9 mouse cellular contexts compared by ENCODE assay signal in genomic region chr11:3983291-3983862, GRCm38 (mm10). TPM values are rescaled to one million over a fixed set of nuclear protein-coding genes. Genes with fewer than 3 reads are reported as not detected.
DNase-seq lines count a peak whose midpoint lies in the region; ATAC-seq and TF ChIP-seq lines count a peak whose summit lies in the region.
"Had no signal": no experiment of that assay in that cellular context is flagged by ENCODE, and none has a peak within 500 bp of the region (broad histone marks: within the 10 kb centered on the region; RNA-seq: fewer than 3 reads in every experiment).

Gene Gal3st1 (plus strand): TSS chr11:3983636.

- peak within 1 kb of the TSS; percentile 10; the same call in 1 of the 2 replicates for H3K27ac ChIP-seq in forebrain, postnatal 0 days (ENCODE audit: low read depth, low read length)
- peak within 1 kb of the TSS; percentile 90 for H3K27ac ChIP-seq in layer of hippocampus, adult 2 months
- H3K27ac ChIP-seq: macrophage had no signal

- H3K9me3 ChIP-seq in megakaryocyte, embryonic 14.5 days = no peaks in the 10 kb centered on the region
- no peaks in the 10 kb centered on the region for H3K9me3 ChIP-seq in forebrain, postnatal 0 days (ENCODE audit: low read length)

- 2% methylated on average over 30 of the region's 37 CpGs for WGBS in forebrain, postnatal 0 days

- H3K4me1 ChIP-seq in megakaryocyte, embryonic 14.5 days = peaks cover 15% of the 10 kb centered on the region
- no peaks in the 10 kb centered on the region for H3K4me1 ChIP-seq in forebrain, postnatal 0 days (ENCODE audit: insufficient read depth)

- H3K9ac ChIP-seq in forebrain, postnatal 0 days = peak within 1 kb of the TSS; percentile 49

- ATAC-seq in megakaryocyte, adult 5-6 weeks (ENCODE audit: poor library complexity, severe bottlenecking) = no peak
- peak; percentile 80 for ATAC-seq in forebrain, postnatal 0 days
- ATAC-seq in inflammation-experienced regulatory T-cells, adult 6 months = no peak

- H3K4me3 ChIP-seq in megakaryocyte, embryonic 14.5 days (replicated peaks) = peak within 1 kb of the TSS; percentile 71
- H3K4me3 ChIP-seq in forebrain, postnatal 0 days (ENCODE audit: low read depth, low read length) = peak within 1 kb of the TSS; percentile 35
- peak within 1 kb of the TSS; percentile 53 for H3K4me3 ChIP-seq in layer of hippocampus, adult 2 months

- H3K4me2 ChIP-seq in forebrain, postnatal 0 days (ENCODE audit: low read depth) = peak within 1 kb of the TSS; percentile 61

- no peak for TF ChIP-seq CTCF in forebrain, postnatal 0 days (IDR thresholded peaks at IDR 0.05; ENCODE audit: low read depth)
- TF ChIP-seq CTCF in layer of hippocampus, adult 2 months (conservative IDR thresholded peaks at IDR 0.05) = no peak

- peak; percentile 32 for DNase-seq in forebrain, postnatal 0 days
- peak in 1 of 2 experiments; percentile 63 for DNase-seq in layer of hippocampus, adult 2 months (ENCODE audit: low spot score in 2 of 2)
- peak; percentile 60 to 69 for DNase-seq in lung, adult 18-20 months
- peak; percentile 49 to 55 for DNase-seq in right cerebral cortex, postnatal 10 days (ENCODE audit: low spot score in 2 of 2)
- no peak for DNase-seq in ovary, postnatal 10 days (ENCODE audit: low spot score)

- peaks cover 41% of the 10 kb centered on the region for H3K36me3 ChIP-seq in megakaryocyte, embryonic 14.5 days (replicated peaks; ENCODE audit: low read length)
- H3K36me3 ChIP-seq in forebrain, postnatal 0 days (ENCODE audit: insufficient read depth) = peaks cover 23% of the 10 kb centered on the region

- peaks cover 49% of the 10 kb centered on the region for H3K27me3 ChIP-seq in megakaryocyte, embryonic 14.5 days (replicated peaks)
- H3K27me3 ChIP-seq in forebrain, postnatal 0 days (ENCODE audit: insufficient read depth, low read length) = peaks cover 5% of the 10 kb centered on the region; the same call in 1 of the 2 replicates

RNA-seq across cellular contexts. Expression of gene Gal3st1, which starts in this region (rescaled TPM):
- polyA plus RNA-seq in megakaryocyte, embryonic 14.5 days (2012; ENCODE audit: insufficient read depth, low replicate concordance) = not detected in 2 replicates
- total RNA-seq in megakaryocyte, adult 5-6 weeks (2015) = 0.22 TPM in 1 of 2 replicates, not detected in the other
- total RNA-seq in megakaryocyte, adult 5-6 weeks (2017) = not detected in 2 replicates
- 6.5 and 9.9 TPM in 2 replicates for total RNA-seq in forebrain, postnatal 0 days (2014; rRNA removed)
- 8.0 and 8.3 TPM in 2 replicates for polyA plus RNA-seq in forebrain, postnatal 0 days (2015; fragmentation: Nextera tagmentation; extraction: Ambion mirVana)
- 1 to 10 TPM; 8.5 to 9.8 TPM for total RNA-seq in layer of hippocampus, adult 2 months (2021)
- not detected for polyA plus RNA-seq in inflammation-experienced regulatory T-cells, adult 6 months (2017; shearing (Covaris generic))
- polyA plus RNA-seq: macrophage had no signal
